Mouse (Mus musculus) heart, adult 2 months (tissue): ENCODE data around the gene Psap. TPM values are rescaled to one million over a fixed set of nuclear protein-coding genes. Genes with fewer than 3 reads are reported as not detected.
"Not testable (repeated sequence)": the region's sequence is repeated elsewhere in the genome, so short reads cannot be mapped to it uniquely, and the experiment has no call there.

Experiments
- DNase-seq, 2 experiments: peaks; one replicate each; pipeline ENCODE4 v3.0.0; 2021
- H3K27ac ChIP-seq: fragments of 200-600 bp; 2 replicates; pipeline ENCODE4 v1.8.1; 2022
- H3K27me3 ChIP-seq: fragments of 200-500 bp; 2 replicates; pipeline ENCODE4 v1.6.1; 2012; ENCODE audit warnings: mild to moderate bottlenecking, low read length, inconsistent platforms, mixed read lengths; ENCODE audit not compliant: control insufficient read depth, insufficient read depth
- H3K36me3 ChIP-seq: fragments of 200-500 bp; 2 replicates; pipeline ENCODE4 v1.6.1; 2012; ENCODE audit warnings: low read length, inconsistent platforms; ENCODE audit not compliant: control insufficient read depth, insufficient read depth
- H3K4me1 ChIP-seq: fragments of 200-500 bp; 2 replicates; pipeline ENCODE4 v1.6.1; 2011; ENCODE audit warnings: low read length; ENCODE audit not compliant: control insufficient read depth, insufficient read depth
- H3K4me3 ChIP-seq: fragments of 200-600 bp; 2 replicates; pipeline ENCODE4 v1.8.1; 2022
- H3K79me2 ChIP-seq: fragments of 200-500 bp; replicated peaks from 2 replicates; pipeline ENCODE4 v1.6.1; 2012; ENCODE audit warnings: mild to moderate bottlenecking, inconsistent platforms, low read length, moderate library complexity, mixed read lengths; ENCODE audit not compliant: control insufficient read depth, insufficient read depth
- H3K9ac ChIP-seq: fragments of 200-500 bp; 2 replicates; pipeline ENCODE4 v1.6.1; 2012; ENCODE audit warnings: low read depth, mild to moderate bottlenecking, control low read depth, inconsistent platforms, low read length, mixed read lengths
- CTCF ChIP-seq: fragments of 200-600 bp; IDR thresholded peaks from 2 replicates; pipeline ENCODE4 v1.8.1; 2022; ENCODE audit warnings: antibody characterized with exemption, mild to moderate bottlenecking, moderate library complexity
- EP300 ChIP-seq: fragments of 200-500 bp; IDR thresholded peaks from 2 replicates; pipeline ENCODE4 v1.6.1; 2011; ENCODE audit warnings: low read depth, low read length, control low read depth; ENCODE audit not compliant: insufficient read depth
- POLR2A ChIP-seq: fragments of 200-500 bp; IDR thresholded peaks from 2 replicates; pipeline ENCODE4 v1.6.1; 2011; ENCODE audit warnings: mild to moderate bottlenecking, low read depth, low read length, control low read depth; ENCODE audit not compliant: insufficient read depth
- WGBS: fragments of 180-500 bp; shearing (Covaris S2); methylation state at CpG from one replicate; pipeline ENCODE4 v1.1.7; 2018; 5-methylcytosine and 5-hydroxymethylcytosine counted together
- intact Hi-C: fragments of 180-260 bp; cut with DNase I; formaldehyde crosslinking; loops from one replicate; pipeline ENCODE4 v1.15.1; 2025
- long read RNA-seq: library from polyadenylated mRNA; stranded (forward); transcript quantifications from one replicate; pipeline ENCODE4 v2.0.0, GENCODE M21; 2021
- polyA plus RNA-seq: library from polyadenylated mRNA; depleted of rRNA; stranded (reverse); fragments of >200 nt; gene quantifications from 2 replicates; pipeline ENCODE4 v1.2.3, GENCODE M21; 2012; rRNA removed
- total RNA-seq, 2 experiments: library from RNA; stranded (reverse); gene quantifications; 2 replicates each; pipeline ENCODE4 v1.2.3; 2021

The Psap gene
- total RNA-seq (1,000 to 10,000 TPM; 1,146 to 1,291 TPM), polyA plus RNA-seq (1,270 and 1,818 TPM in 2 replicates)
- long read RNA-seq, transcript Psap-202 (14 exons, 2,646 nt): minor isoform, 29 of 172 reads
- long read RNA-seq, transcript Psap-201 (14 exons, 2,654 nt): major isoform, 60 of 172 reads
- long read RNA-seq, partial matches to known transcripts: 50 of 172 reads
- long read RNA-seq, other reads (novel, unspliced or antisense): 33 of 172 reads

DNA sequence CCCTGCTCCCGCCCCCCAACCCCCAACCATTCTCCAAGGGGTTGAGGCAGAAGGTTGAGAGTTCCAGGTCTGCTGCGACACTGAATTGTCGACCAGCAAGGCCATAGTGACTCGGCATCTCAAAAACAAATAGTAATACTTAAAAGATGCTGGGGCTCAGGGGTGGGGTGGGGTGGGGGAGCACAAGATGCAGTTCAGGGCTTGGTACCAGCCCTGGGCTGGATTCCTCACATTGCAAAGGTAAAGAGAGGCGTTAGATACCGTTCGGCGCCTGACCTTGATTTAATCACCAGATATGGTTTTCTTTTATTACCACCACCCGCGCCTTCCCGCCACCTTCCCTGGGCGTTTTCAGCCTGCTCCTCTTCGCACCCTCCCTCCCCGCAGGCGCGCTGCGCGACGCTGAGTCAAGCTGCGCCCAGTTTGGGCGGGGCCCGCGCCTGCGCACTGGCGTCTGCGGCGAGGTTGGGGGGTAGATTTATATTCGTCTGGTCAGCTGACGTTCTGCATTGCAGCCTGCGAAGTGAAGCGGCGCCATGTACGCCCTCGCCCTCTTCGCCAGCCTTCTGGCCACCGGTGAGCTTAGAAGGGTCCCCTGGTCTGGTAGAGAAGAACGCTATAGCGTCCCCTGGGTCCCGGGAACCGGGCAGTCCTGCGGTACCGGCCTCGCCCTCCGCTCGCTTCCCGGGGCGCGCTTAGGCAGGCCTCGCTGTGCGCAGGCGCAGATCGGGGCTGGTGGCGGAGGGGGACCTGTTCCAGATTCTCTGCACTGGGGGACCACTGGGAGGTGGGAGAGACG is at the start of gene Psap:
TSS of gene Psap (plus strand) at position 421 of the 799 bp plus-strand sequence.
- WGBS: 3% methylated on average over 54 of the region's 54 CpGs
- intact Hi-C loops: loop anchor here (2.0 kb wide), 1 partner anchor 33 kb away; no protein-coding TSS in a partner anchor
- peaks cover 4% of the 10 kb centered on the region; the same call in 1 of the 2 replicates for H3K79me2 ChIP-seq
- peak within 1 kb of the TSS; percentile 88 for H3K4me3 ChIP-seq
- peaks cover 24% of the 10 kb centered on the region for H3K36me3 ChIP-seq
- no peaks in the 10 kb centered on the region for H3K27me3 ChIP-seq
- peak within 1 kb of the TSS; percentile 97 for H3K27ac ChIP-seq
- peak within 1 kb of the TSS; percentile 93 for H3K9ac ChIP-seq
- peak; percentile 96 to 98 for DNase-seq
- H3K4me1 ChIP-seq: peaks cover 29% of the 10 kb centered on the region
- peak; percentile 42 for TF ChIP-seq CTCF
- TF ChIP-seq EP300: 0 out of 2 replicates have a peak, but pooled peaks have one; percentile 57
- TF ChIP-seq POLR2A: peak; percentile 100

DNA sequence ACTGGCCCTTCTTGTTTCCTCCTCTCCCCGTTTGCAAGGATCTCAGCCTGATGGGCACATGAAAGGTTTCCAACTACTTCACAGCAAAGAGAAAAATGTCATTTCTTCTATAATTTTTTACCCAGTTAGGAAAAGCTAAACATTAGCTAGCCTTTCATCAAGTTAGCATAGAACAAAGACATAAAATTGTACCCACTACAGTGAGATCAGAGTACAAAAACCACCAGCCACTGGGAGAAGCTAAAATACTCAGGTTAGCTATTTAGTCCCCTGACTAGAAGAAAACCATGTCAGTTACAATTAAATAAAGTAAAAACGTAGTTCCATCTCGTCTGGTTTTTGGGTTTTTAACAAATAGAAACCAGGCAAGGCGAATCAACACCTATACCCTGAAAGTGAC is 49.8 kb upstream of the Psap start:
- no peak for DNase-seq
- 74% methylated on average over 4 of the region's 4 CpGs for WGBS
- Histone ChIP-seq H3K4me1 (no peaks in the 10 kb centered on the region), H3K27ac (no peak overlapping the region), H3K4me3 (no peak overlapping the region), H3K79me2 (no peaks in the 10 kb centered on the region), H3K27me3 (no peaks in the 10 kb centered on the region), H3K9ac (no peak overlapping the region), H3K36me3 (no peaks in the 10 kb centered on the region)
- intact Hi-C loops: no loop called here
- no peak for TF ChIP-seq POLR2A
- TF ChIP-seq EP300: no peak
- TF ChIP-seq CTCF: no peak

DNA sequence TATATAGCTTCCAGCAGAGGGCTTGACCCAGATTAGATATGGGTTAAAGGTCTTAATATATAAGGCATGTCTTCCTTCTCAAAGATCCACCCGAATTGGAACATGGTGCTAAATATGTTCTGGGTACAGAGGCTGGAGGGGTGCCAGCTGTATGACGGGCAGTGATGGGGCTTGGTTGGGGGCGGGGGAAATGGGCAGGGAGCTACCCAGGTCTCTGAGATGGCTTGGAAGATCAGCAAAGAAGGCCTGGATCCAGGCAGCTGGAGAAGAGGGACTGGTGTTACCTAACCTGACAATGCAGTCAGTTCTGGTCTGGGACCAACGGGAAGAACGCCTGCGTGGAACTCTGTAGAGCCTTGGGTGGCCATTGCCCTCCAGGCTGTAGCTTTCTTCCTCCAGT is 48.3 kb upstream of the Psap start:
- Histone ChIP-seq H3K4me3 (no peak overlapping the region), H3K27ac (no peak overlapping the region)
- DNase-seq: no peak

DNA sequence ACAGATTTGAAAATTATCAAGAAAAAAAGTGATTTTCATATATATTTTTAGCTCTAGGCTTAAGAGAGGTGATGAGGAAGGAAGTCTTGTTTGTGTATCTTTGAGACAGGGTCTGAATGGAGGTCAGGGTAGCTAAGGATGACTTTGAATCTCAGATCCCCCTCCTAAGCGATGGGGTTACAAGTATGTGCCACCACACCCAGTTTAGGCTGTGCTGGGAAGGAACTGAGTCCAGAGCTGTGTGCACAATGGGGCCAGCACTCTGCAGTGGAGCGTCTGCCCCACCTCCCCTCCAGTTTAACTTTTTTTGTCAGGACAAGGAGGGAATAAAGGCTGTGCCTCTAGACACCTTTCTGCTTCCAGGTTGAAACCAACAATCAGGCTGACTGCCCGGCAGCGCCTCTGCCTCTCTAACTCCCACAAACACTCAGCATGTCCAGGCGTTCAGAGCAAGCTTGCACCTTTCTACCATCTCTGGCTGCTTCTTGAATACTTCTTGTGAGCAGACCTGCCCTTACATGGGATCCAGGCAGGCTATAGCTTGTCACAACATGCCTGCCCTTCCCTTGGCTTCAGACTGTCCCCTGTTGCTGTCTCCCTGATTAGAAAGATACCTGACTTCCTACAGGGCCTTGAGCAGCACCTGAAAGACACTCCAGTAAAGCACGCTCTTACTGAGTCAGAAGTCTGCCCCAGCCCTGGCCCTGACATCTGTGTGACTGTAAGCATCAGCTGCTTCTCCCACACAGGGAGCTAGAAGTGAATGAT is 46.9 kb upstream of the Psap start:
- Histone ChIP-seq H3K27me3 (no peaks in the 10 kb centered on the region), H3K36me3 (no peaks in the 10 kb centered on the region), H3K9ac (no peak overlapping the region), H3K4me1 (no peaks in the 10 kb centered on the region), H3K27ac (no peak overlapping the region), H3K4me3 (no peak overlapping the region), H3K79me2 (no peaks in the 10 kb centered on the region)
- 80% methylated on average over 6 of the region's 6 CpGs for WGBS
- TF ChIP-seq POLR2A (no peak), EP300 (no peak), CTCF (no peak)
- DNase-seq: no peak
- intact Hi-C loops: no loop called here

More for the DNA sequence above, 48.3 kb upstream of the Psap start:
- no peak for TF ChIP-seq CTCF
- TF ChIP-seq POLR2A: no peak
- TF ChIP-seq EP300: no peak
- H3K79me2 ChIP-seq: no peaks in the 10 kb centered on the region
- intact Hi-C loops: no loop called here
- no peaks in the 10 kb centered on the region for H3K27me3 ChIP-seq
- H3K36me3 ChIP-seq: no peaks in the 10 kb centered on the region
- no peaks in the 10 kb centered on the region for H3K4me1 ChIP-seq
- no peak overlapping the region for H3K9ac ChIP-seq
- 74% methylated on average over 6 of the region's 6 CpGs for WGBS

DNA sequence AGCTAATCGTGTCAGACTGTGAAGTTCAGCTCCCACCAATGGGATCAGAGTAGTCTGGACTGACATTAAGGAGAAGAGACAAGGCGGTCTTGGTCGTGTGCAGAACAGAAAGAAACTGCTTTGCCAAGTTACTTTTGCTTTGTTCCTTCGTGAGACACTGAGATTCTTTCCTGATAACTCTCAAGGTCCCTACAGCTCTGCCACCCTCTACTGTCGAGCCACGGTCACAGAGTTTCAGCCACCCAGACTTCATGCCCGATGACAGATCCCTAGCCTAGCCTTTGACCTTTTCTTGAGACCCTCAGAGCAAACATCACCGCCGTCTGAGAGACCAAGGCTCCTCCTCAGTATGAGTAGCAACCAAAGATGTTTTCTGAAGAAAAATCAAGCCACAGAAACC is 43.4 kb upstream of the Psap start:
- no peaks in the 10 kb centered on the region for H3K36me3 ChIP-seq
- no peaks in the 10 kb centered on the region for H3K4me1 ChIP-seq
- no peak overlapping the region for H3K27ac ChIP-seq
- no peaks in the 10 kb centered on the region for H3K27me3 ChIP-seq
- DNase-seq: no peak
- H3K9ac ChIP-seq: no peak overlapping the region
- no peaks in the 10 kb centered on the region for H3K79me2 ChIP-seq
- TF ChIP-seq CTCF: no peak
- no peak for TF ChIP-seq EP300
- no peak overlapping the region for H3K4me3 ChIP-seq
- intact Hi-C loops: no loop called here
- 76% methylated on average over 9 of the region's 9 CpGs for WGBS

DNA sequence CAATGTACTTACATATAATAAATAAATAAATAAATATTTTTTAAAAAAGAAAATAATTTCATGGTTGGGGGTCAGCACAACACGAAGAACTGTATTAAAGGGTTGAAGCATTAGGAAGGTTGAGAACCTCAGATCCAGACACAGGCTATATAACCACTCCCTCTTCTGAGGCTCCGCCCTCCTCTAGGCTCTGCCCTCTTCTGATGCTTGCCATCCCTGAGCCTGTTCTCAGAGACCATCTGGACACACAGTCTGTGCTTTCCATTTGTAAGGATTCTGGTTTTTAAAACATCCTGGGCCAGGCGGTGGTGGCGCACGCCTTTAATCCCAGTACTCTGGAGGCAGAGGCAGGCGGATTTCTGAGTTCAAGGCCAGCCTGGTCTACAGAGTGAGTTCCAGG is 41.6 kb upstream of the Psap start:
- H3K79me2 ChIP-seq, H3K9ac ChIP-seq, H3K27me3 ChIP-seq, H3K27ac ChIP-seq, H3K4me3 ChIP-seq, H3K4me1 ChIP-seq, DNase-seq, intact Hi-C loops, H3K36me3 ChIP-seq: not testable (repeated sequence)
- 95% methylated on average over 6 of the region's 6 CpGs for WGBS
